Mouse (Mus musculus) liver, embryonic 14.5 days (tissue): ENCODE measurements at regions not wholly inside any gene's neighbourhood (a gene's known extent, or its start where the extent isn't known, plus 50 kb on each side); places are given as distances from the start of the nearest gene placed in this dataset.

Experiments used
- ATAC-seq: fragments of 200-750 bp; cut with Nextera tagmentation; 2 replicates; pipeline ENCODE4 v1.8.0; 2017; ENCODE audit warnings: moderate number of reproducible peaks, mild to moderate bottlenecking, moderate library complexity; ENCODE audit not compliant: insufficient read depth
- DNase-seq, 3 experiments: peaks; one replicate each; pipeline ENCODE4 v3.0.0-alpha.2; 2012 to 2013; ENCODE audit warnings: low read depth in 3 of 3, low spot score in 3 of 3
- H3K27ac ChIP-seq: fragments of 300-500 bp; sonication (generic); 2 replicates; pipeline ENCODE4 v1.5.1; 2014; ENCODE audit warnings: moderate library complexity, mild to moderate bottlenecking, control low read depth, inconsistent platforms
- H3K27me3 ChIP-seq: fragments of 300-500 bp; sonication (generic); 2 replicates; pipeline ENCODE4 v1.6.1; 2014; ENCODE audit warnings: mild to moderate bottlenecking, low read length, moderate library complexity; ENCODE audit not compliant: control insufficient read depth, insufficient read depth
- H3K36me3 ChIP-seq: fragments of 300-500 bp; sonication (generic); replicated peaks from 2 replicates; pipeline ENCODE4 v1.6.1; 2014; ENCODE audit warnings: low read depth; ENCODE audit not compliant: control insufficient read depth, insufficient read depth
- H3K4me1 ChIP-seq, 2 experiments: fragments of 200-500 bp in 1 of 2; fragments of 300-500 bp in 1 of 2; sonication (generic) in 1 of 2; replicated peaks; 2 replicates each; pipeline ENCODE4 v1.6.1; 2012 to 2014; ENCODE audit warnings: antibody characterized with exemption in 1 of 2, inconsistent platforms in 1 of 2, low read length in 1 of 2; ENCODE audit not compliant: control insufficient read depth in 2 of 2, insufficient read depth in 2 of 2
- H3K4me2 ChIP-seq: fragments of 300-500 bp; sonication (generic); 2 replicates; pipeline ENCODE4 v1.6.1; 2014; ENCODE audit warnings: low read depth, mild to moderate bottlenecking, control low read depth, moderate library complexity
- H3K4me3 ChIP-seq, 2 experiments: fragments of 200-500 bp in 1 of 2; fragments of 300-500 bp in 1 of 2; sonication (generic) in 1 of 2; 2 replicates each; pipeline ENCODE4 v1.5.1; 2012 to 2014; ENCODE audit warnings: low read depth in 2 of 2, low read length in 2 of 2, mild to moderate bottlenecking in 2 of 2, control low read depth in 1 of 2, inconsistent platforms in 1 of 2, moderate library complexity in 1 of 2; ENCODE audit not compliant: insufficient read depth in 1 of 2
- H3K9ac ChIP-seq: fragments of 300-500 bp; sonication (generic); replicated peaks from 2 replicates; pipeline ENCODE4 v1.6.1; 2014; ENCODE audit warnings: mild to moderate bottlenecking, control low read depth, moderate library complexity
- H3K9me3 ChIP-seq: fragments of 300-500 bp; sonication (generic); 2 replicates; pipeline ENCODE4 v1.6.1; 2016; ENCODE audit warnings: low read length, mixed read lengths; ENCODE audit not compliant: control insufficient read depth
- CTCF ChIP-seq: IDR thresholded peaks from 2 replicates; pipeline ENCODE4 v1.5.1; 2016; ENCODE audit warnings: antibody characterized with exemption, low read depth, control low read depth
- EP300 ChIP-seq: IDR thresholded peaks from 2 replicates; pipeline ENCODE4 v1.6.1; 2016; ENCODE audit warnings: antibody characterized with exemption, low read depth
- WGBS: fragments of 180-500 bp; shearing (Covaris S2); extraction: QIAGEN DNeasy Blood & Tissue Kit; methylation state at CpG from one replicate; pipeline ENCODE4 v1.1.7; 2014; ENCODE audit not compliant: insufficient replicate concordance; 5-methylcytosine and 5-hydroxymethylcytosine counted together

DNA sequence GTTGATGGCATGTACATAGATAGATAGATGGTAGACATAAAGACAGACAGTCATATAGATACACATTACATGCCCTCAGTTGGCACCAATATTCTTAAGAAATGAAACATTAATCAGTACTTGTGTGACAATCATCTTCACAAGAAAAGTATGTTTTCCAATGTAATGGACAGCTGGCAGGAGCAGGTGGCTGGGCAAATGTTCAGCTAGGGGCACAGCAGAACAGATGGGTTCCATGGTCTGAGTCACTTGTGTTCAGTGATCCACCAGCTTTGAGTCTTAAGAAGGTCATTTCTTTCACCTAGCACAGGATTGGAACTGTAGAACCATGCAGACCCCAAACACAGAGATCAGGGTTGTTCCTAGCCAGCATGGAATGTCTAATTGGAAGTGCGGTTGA, 2631.2 kb upstream of the 5930422O12Rik start:
- no peak overlapping the region for H3K9ac ChIP-seq
- no peaks in the 10 kb centered on the region for H3K36me3 ChIP-seq
- H3K9me3 ChIP-seq: no peaks in the 10 kb centered on the region
- H3K27me3 ChIP-seq: no peaks in the 10 kb centered on the region
- DNase-seq (no peak), ATAC-seq (no peak)
- no peak overlapping the region for H3K4me2 ChIP-seq
- TF ChIP-seq CTCF: no peak
- TF ChIP-seq EP300: no peak
- H3K4me1 ChIP-seq: no peaks in the 10 kb centered on the region
- no peak overlapping the region for H3K27ac ChIP-seq
- 73% methylated on average over 1 of the region's 1 CpGs for WGBS
- no peak overlapping the region for H3K4me3 ChIP-seq

DNA sequence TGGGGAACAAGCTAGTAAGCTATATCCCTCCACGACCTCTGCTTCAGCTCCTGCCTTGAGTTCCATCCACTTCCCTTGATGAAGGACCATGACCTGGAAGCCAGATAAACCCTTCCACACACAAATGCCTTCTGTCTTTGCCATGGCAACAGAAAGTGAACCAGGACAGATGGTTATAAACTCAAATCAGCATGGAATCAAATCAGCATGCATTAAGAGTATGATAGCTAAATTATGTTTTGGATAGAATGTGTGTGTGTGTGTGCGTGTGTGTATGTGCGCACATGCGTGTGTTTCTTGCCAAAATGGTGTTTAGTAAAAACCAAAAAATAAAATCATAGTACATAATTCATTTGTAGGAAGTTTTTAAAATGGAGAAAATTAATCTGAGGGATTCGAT, 2611.5 kb upstream of the 5930422O12Rik start:
- Histone ChIP-seq H3K36me3 (no peaks in the 10 kb centered on the region), H3K9me3 (no peaks in the 10 kb centered on the region), H3K9ac (no peak overlapping the region), H3K27me3 (no peaks in the 10 kb centered on the region), H3K4me2 (no peak overlapping the region), H3K4me1 (no peaks in the 10 kb centered on the region), H3K27ac (no peak overlapping the region), H3K4me3 (no peak overlapping the region)
- ATAC-seq (no peak), DNase-seq (no peak)
- no peak for TF ChIP-seq EP300
- no peak for TF ChIP-seq CTCF
- WGBS: 71% methylated on average over 5 of the region's 5 CpGs

DNA sequence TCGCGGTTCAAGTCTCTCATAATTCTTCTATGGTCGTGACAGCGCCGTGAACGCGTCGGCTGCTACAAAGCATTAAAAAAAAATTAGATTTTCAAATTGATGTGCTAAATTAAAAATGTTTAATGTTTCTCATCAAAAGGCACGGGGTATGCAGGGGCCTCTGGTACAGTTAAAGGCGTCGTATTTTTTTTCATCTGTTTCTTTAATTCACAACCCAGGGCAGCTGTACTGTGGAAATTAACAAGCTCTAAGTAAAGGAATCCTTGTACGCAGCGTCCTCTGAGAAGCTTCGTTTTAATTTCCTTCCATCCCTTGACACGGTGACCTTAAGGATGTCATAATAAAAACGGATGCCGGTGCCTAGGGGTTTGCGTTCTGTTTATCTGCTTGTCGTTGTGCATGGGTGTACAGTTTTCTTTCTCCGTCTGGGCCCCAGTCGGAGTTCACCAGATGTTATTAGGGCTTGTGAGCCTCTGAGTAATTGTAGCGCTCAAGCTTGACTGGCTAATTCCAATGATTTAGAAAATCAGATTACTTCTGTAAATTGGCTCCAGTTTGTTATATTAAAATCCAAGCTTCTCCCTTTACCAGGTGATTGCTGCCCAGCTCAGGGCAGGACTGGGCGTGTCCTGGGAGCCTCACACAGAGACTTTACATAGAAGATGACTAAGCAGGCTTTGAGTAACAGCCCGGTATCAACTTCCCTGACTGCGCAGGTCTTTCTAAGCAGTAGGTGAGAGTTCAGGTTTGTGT, 2605.5 kb upstream of the 5930422O12Rik start:
- H3K27ac ChIP-seq: no peak overlapping the region
- no peak overlapping the region for H3K4me3 ChIP-seq
- no peak for DNase-seq
- H3K4me2 ChIP-seq: no peak overlapping the region
- no peak for ATAC-seq
- H3K36me3 ChIP-seq: no peaks in the 10 kb centered on the region
- H3K27me3 ChIP-seq: no peaks in the 10 kb centered on the region
- 70% methylated on average over 25 of the region's 25 CpGs for WGBS
- H3K9me3 ChIP-seq: no peaks in the 10 kb centered on the region
- TF ChIP-seq CTCF: no peak
- no peak for TF ChIP-seq EP300
- H3K4me1 ChIP-seq: no peaks in the 10 kb centered on the region
- no peak overlapping the region for H3K9ac ChIP-seq

DNA sequence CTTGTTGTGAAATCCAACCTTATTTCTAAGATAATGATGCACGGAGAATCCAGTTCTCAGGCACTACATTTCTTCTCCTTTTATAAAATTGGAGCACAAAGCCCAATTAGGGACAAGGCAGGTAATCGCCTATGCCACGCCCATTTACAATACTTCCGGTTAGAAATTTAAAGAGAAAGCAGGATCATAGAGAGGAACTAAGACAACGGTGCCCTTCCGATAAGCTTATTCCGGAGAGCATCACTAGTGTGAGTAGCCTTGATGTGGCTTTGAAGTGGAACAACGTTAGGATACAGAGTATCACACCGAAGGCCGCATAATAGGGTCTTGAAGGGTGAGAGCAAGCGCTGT, 2604.9 kb upstream of the 5930422O12Rik start:
- H3K27me3 ChIP-seq: no peaks in the 10 kb centered on the region
- no peak for TF ChIP-seq CTCF
- no peak for TF ChIP-seq EP300
- H3K4me2 ChIP-seq: no peak overlapping the region
- no peaks in the 10 kb centered on the region for H3K9me3 ChIP-seq
- no peak overlapping the region for H3K27ac ChIP-seq
- DNase-seq: no peak
- no peak overlapping the region for H3K9ac ChIP-seq
- no peak for ATAC-seq
- no peaks in the 10 kb centered on the region for H3K36me3 ChIP-seq
- H3K4me3 ChIP-seq: no peak overlapping the region
- no peaks in the 10 kb centered on the region for H3K4me1 ChIP-seq
- WGBS: 65% methylated on average over 11 of the region's 11 CpGs

DNA sequence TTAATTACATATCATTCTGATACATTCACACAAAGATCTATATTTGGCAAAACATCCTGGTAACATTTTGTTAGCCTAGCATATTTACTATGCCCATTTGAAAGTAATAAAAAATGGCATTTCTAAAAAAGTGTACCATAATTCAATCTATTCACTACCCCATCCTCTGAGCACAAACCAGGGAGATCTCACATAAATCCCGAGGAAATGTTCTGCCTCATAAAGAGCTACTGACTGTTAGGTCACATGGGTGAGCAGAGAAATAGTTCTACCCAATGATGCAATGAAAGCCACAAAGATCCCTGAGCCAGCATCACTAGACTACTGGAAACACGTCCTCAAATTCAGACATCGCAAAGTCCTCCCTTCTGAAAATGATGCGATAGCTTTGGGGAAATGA, 2602.5 kb upstream of the 5930422O12Rik start:
- WGBS: 57% methylated on average over 4 of the region's 4 CpGs

More for the DNA sequence above, 2602.5 kb upstream of the 5930422O12Rik start:
- Histone ChIP-seq H3K27ac (no peak overlapping the region), H3K4me3 (no peak overlapping the region), H3K27me3 (no peaks in the 10 kb centered on the region), H3K4me2 (no peak overlapping the region), H3K36me3 (no peaks in the 10 kb centered on the region), H3K4me1 (no peaks in the 10 kb centered on the region), H3K9me3 (no peaks in the 10 kb centered on the region), H3K9ac (no peak overlapping the region)
- no peak for DNase-seq
- no peak for ATAC-seq
- TF ChIP-seq EP300: no peak
- TF ChIP-seq CTCF: no peak
